Mouse (Mus musculus): ENCODE measurements around the gene S100a1.

S100a1 gene

GRCm38 (mm10) chr3:90509747-90510123 is 4.5 kb downstream of the S100a1 start:
- no peak for DNase-seq (ENCODE audit: low read depth, low spot score)

- peak; percentile 99 for DNase-seq (ENCODE audit: low read depth, low spot score)
Measured at GRCm38 (mm10) chr3:90508950-90509746, 5.0 kb downstream of the S100a1 start, which contains the start of gene Chtop. TSS of gene Chtop (minus strand) at chr3:90509498.

GRCm38 (mm10) chr3:90508287-90508949 is 5.8 kb downstream of the S100a1 start:
- no peak for DNase-seq (ENCODE audit: low read depth, low spot score)

GRCm38 (mm10) chr3:90506362-90506761 is 7.8 kb downstream of the S100a1 start:
- no peak for DNase-seq (ENCODE audit: low read depth, low spot score)

GRCm38 (mm10) chr3:90505216-90505615 is 9.0 kb downstream of the S100a1 start:
- DNase-seq (ENCODE audit: low read depth, low spot score) = no peak

- DNase-seq (ENCODE audit: low read depth, low spot score) = no peak
Measured at GRCm38 (mm10) chr3:90503444-90503843, 10.7 kb downstream of the S100a1 start.

GRCm38 (mm10) chr3:90497597-90497996 is 16.6 kb downstream of the S100a1 start:
- no peak for DNase-seq (ENCODE audit: low read depth, low spot score)

GRCm38 (mm10) chr3:90495850-90496525 is 18.2 kb downstream of the S100a1 start:
- no peak for DNase-seq (ENCODE audit: low read depth, low spot score)

- no peak for DNase-seq (ENCODE audit: low read depth, low spot score)
Measured at GRCm38 (mm10) chr3:90493831-90494540, 20.2 kb downstream of the S100a1 start.

- DNase-seq (ENCODE audit: low read depth, low spot score) = no peak
Measured at GRCm38 (mm10) chr3:90491350-90491749, 22.8 kb downstream of the S100a1 start.

- DNase-seq (ENCODE audit: low read depth, low spot score) = peak; percentile 91
Measured at GRCm38 (mm10) chr3:90490696-90491256, 23.4 kb downstream of the S100a1 start, which contains the start of gene Snapin. TSS of gene Snapin (minus strand) at chr3:90491033.

- DNase-seq (ENCODE audit: low read depth, low spot score) = no peak
Measured at GRCm38 (mm10) chr3:90488576-90488975, 25.6 kb downstream of the S100a1 start.

- DNase-seq (ENCODE audit: low read depth, low spot score) = no peak
Measured at GRCm38 (mm10) chr3:90486998-90487397, 27.2 kb downstream of the S100a1 start.

GRCm38 (mm10) chr3:90475831-90476611 is 38.2 kb downstream of the S100a1 start, which contains the start of gene Ilf2:
TSS of gene Ilf2 (plus strand) at chr3:90476126.
- DNase-seq (ENCODE audit: low read depth, low spot score) = peak; percentile 99

- no peak for DNase-seq (ENCODE audit: low read depth, low spot score)
Measured at GRCm38 (mm10) chr3:90475151-90475830, 38.9 kb downstream of the S100a1 start.

- DNase-seq (ENCODE audit: low read depth, low spot score) = no peak
Measured at GRCm38 (mm10) chr3:90472213-90472612, 42.0 kb downstream of the S100a1 start.

- DNase-seq (ENCODE audit: low read depth, low spot score) = no peak
Measured at GRCm38 (mm10) chr3:90467618-90468300, 46.4 kb downstream of the S100a1 start.

- peak; percentile 65 for DNase-seq (ENCODE audit: low read depth, low spot score)
Measured at GRCm38 (mm10) chr3:90466311-90466766, 47.9 kb downstream of the S100a1 start.

- no peak for DNase-seq (ENCODE audit: low read depth, low spot score)
Measured at GRCm38 (mm10) chr3:90465686-90466310, 48.4 kb downstream of the S100a1 start, which contains the start of gene Npr1. TSS of gene Npr1 (minus strand) at chr3:90465866.
